Mouse (Mus musculus) stomach, embryonic 16.5 days (tissue): Measurements from ENCODE around the gene Lhx5. TPM values are rescaled to one million over a fixed set of nuclear protein-coding genes. Genes with fewer than 3 reads are reported as not detected.

Experiments
- ATAC-seq: fragments of 200-750 bp; cut with Nextera tagmentation; 2 replicates; pipeline ENCODE4 v1.8.0; 2017; ENCODE audit warnings: moderate number of reproducible peaks, moderate TSS enrichment; ENCODE audit not compliant: insufficient read depth, low FRiP score
- H3K27ac ChIP-seq: fragments of 300-500 bp; sonication (generic); 2 replicates; pipeline ENCODE4 v1.5.1; 2014; ENCODE audit warnings: low read length
- H3K27me3 ChIP-seq: fragments of 300-500 bp; sonication (generic); 2 replicates; pipeline ENCODE4 v1.6.1; 2014; ENCODE audit warnings: low read length, control low read depth, mixed read lengths; ENCODE audit not compliant: control insufficient read depth, insufficient read depth
- H3K36me3 ChIP-seq: fragments of 300-500 bp; sonication (generic); 2 replicates; pipeline ENCODE4 v1.6.1; 2014; ENCODE audit warnings: low read length; ENCODE audit not compliant: control insufficient read depth, insufficient read depth
- H3K4me1 ChIP-seq: fragments of 300-500 bp; sonication (generic); 2 replicates; pipeline ENCODE4 v1.6.1; 2014; ENCODE audit warnings: low read length, control low read depth, mixed read lengths; ENCODE audit not compliant: control insufficient read depth, insufficient read depth
- H3K4me2 ChIP-seq: fragments of 300-500 bp; sonication (generic); 2 replicates; pipeline ENCODE4 v1.6.1; 2014; ENCODE audit warnings: low read depth, low read length, mixed read lengths
- H3K4me3 ChIP-seq: fragments of 300-500 bp; sonication (generic); replicated peaks from 2 replicates; pipeline ENCODE4 v1.5.1; 2014; ENCODE audit warnings: mild to moderate bottlenecking, low read length
- H3K9ac ChIP-seq: fragments of 300-500 bp; sonication (generic); 2 replicates; pipeline ENCODE4 v1.6.1; 2014; ENCODE audit warnings: low read length
- H3K9me3 ChIP-seq: fragments of 300-500 bp; sonication (generic); replicated peaks from 2 replicates; pipeline ENCODE4 v1.6.1; 2016; ENCODE audit warnings: low read length, control low read depth; ENCODE audit not compliant: control insufficient read depth
- WGBS: fragments of 180-500 bp; shearing (Covaris S2); extraction: QIAGEN DNeasy Blood & Tissue Kit; methylation state at CpG from one replicate; pipeline ENCODE4 v1.1.7; 2014; 5-methylcytosine and 5-hydroxymethylcytosine counted together
- polyA plus RNA-seq: library from polyadenylated mRNA; unstranded; fragments of >200 nt; fragmentation: Nextera tagmentation; extraction: Ambion mirVana; gene quantifications from 2 replicates; pipeline ENCODE4 v1.2.1, GENCODE M21; 2015

The Lhx5 gene
- polyA plus RNA-seq, 1 experiment from 2014 or later, result 0.06 TPM

DNA sequence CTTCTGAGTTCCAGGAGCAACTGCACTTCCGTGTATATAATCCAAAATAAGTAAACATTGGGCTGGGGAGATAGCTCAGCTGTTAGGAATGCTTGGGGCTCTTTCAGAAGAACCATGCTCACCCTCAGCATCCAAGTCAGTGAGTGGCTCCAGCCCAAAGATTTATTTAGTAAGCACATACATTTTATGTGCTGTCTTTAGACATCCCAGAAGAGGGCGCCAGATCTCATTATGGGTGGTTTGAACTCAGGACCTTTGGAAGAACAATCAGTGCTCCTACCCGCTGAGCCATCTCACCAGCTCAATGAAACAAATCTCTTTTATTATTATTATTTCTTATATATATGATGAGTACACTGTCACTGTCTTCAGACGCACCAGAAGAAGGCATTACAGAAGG, 48.0 kb downstream of the Lhx5 start:
- H3K4me1 ChIP-seq, result no peaks in the 10 kb centered on the region
- H3K9ac ChIP-seq, result no peak overlapping the region
- no peak overlapping the region for H3K4me3 ChIP-seq
- ATAC-seq, result no peak
- H3K36me3 ChIP-seq, result no peaks in the 10 kb centered on the region
- no peaks in the 10 kb centered on the region for H3K27me3 ChIP-seq
- 56% methylated on average over 4 of the region's 4 CpGs for WGBS
- no peak overlapping the region for H3K27ac ChIP-seq
- no peak overlapping the region for H3K4me2 ChIP-seq
- no peaks in the 10 kb centered on the region for H3K9me3 ChIP-seq

DNA sequence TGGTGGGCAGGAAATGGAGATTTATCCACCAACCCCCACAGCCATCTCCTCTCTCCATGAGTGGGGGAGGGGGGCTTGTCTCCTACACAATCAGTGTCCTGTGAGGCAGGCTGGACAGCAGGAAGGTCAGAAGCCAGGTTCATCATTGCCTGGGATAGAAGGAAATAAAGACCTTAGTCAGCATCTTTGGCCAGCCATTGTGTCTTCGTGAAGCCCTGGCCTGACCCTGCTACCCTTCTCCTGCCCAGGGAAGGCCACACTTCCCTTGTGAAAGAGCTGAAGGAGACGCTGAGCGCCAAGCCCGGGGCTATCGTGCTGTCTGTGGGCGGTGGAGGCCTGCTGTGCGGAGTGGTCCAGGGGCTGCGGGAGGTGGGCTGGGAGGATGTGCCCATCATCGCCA, 49.7 kb downstream of the Lhx5 start:
- Histone ChIP-seq H3K4me3 (no peak overlapping the region), H3K4me1 (no peaks in the 10 kb centered on the region), H3K27ac (no peak overlapping the region), H3K4me2 (no peak overlapping the region), H3K9me3 (no peaks in the 10 kb centered on the region), H3K9ac (no peak overlapping the region), H3K36me3 (0 out of 2 replicates have a peak, but pooled peaks cover 7% of the 10 kb centered on the region), H3K27me3 (no peaks in the 10 kb centered on the region)
- 72% methylated on average over 9 of the region's 9 CpGs for WGBS
- ATAC-seq, result no peak

DNA sequence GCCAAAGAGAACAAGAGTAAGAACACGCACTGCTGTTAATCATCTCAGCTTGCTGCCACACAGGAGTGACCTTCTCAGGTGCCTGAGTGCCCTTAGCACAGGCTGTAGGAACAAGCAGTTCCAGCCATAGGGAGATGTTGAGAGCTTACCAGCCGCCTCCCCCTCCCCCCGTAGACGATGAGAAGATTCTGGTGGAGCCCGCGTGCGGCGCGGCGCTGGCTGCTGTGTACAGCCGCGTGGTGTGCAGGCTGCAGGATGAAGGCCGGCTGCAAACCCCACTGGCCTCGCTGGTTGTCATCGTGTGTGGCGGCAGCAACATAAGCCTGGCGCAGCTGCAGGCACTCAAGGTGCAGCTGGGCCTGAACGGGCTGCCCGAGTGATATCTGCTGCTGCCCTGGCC, 51.9 kb downstream of the Lhx5 start:
- no peak overlapping the region for H3K9ac ChIP-seq
- H3K27ac ChIP-seq, result no peak overlapping the region
- WGBS, result 80% methylated on average over 19 of the region's 19 CpGs
- no peaks in the 10 kb centered on the region for H3K4me1 ChIP-seq
- H3K36me3 ChIP-seq, result peaks cover 16% of the 10 kb centered on the region; the same call in 1 of the 2 replicates
- ATAC-seq, result no peak
- no peaks in the 10 kb centered on the region for H3K9me3 ChIP-seq
- no peaks in the 10 kb centered on the region for H3K27me3 ChIP-seq
- H3K4me2 ChIP-seq, result no peak overlapping the region
- H3K4me3 ChIP-seq, result no peak overlapping the region

DNA sequence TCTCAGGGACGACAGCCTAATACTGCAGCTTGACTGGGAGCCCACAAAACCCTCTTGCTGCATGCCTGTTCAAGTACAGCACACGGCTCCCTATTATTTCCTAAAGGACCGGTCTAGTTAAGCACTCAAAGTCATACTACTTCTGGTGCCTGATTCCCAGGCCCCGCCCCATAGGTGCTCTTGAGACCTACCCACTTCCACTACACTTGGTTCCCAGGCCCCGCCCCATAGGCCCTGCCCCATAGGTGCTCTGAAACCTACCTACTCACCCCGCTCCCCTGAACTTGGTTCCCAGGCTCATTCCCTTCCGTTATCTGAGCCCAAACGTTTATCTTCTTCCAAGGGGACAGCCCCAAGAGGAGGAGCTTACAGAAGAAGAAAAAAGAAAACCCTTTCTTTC, 56.3 kb downstream of the Lhx5 start:
- Histone ChIP-seq H3K9me3 (no peaks in the 10 kb centered on the region), H3K36me3 (peaks cover 17% of the 10 kb centered on the region; the same call in 1 of the 2 replicates), H3K27ac (no peak overlapping the region), H3K4me2 (no peak overlapping the region), H3K9ac (no peak overlapping the region), H3K4me1 (no peaks in the 10 kb centered on the region), H3K4me3 (no peak overlapping the region), H3K27me3 (no peaks in the 10 kb centered on the region)
- ATAC-seq, result no peak
- WGBS, result 78% methylated on average over 8 of the region's 8 CpGs

DNA sequence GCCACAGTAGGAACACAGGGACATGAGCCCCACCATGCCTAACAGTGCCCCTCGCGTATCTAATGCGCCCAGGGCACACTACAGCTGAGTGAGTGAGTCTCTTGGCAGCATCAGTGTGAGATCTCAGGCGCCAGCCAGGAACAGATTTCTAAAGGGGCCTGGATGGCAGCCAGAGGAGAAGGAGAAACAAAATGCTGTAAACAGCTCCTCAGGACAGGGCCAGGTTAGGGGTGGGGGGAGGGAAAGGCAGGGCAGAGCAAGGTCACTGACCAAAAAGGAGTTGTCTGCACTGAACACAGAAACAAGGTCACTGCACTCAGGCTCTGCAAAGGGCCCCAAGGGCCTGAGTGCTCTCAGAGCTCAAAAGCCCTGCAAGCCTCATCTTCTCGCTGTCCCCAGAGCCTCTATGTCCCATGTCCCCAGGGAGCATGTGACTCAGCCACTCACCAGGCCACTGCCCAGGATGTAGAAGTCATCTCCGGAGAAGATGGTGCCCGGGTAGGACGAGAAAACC, 59.2 kb downstream of the Lhx5 start:
- H3K9ac ChIP-seq, result no peak overlapping the region

More for the DNA sequence above, 59.2 kb downstream of the Lhx5 start:
- no peak overlapping the region for H3K4me3 ChIP-seq
- no peak overlapping the region for H3K27ac ChIP-seq
- no peak for ATAC-seq
- H3K4me2 ChIP-seq, result no peak overlapping the region
- no peaks in the 10 kb centered on the region for H3K4me1 ChIP-seq
- H3K9me3 ChIP-seq, result no peaks in the 10 kb centered on the region
- WGBS, result 80% methylated on average over 8 of the region's 8 CpGs
- H3K27me3 ChIP-seq, result no peaks in the 10 kb centered on the region
- H3K36me3 ChIP-seq, result peaks cover 10% of the 10 kb centered on the region

Other genes with a start within 250 kb of the Lhx5 start
- 16.4 and 16.7 TPM in 2 replicates for gene Sdsl, start 41.1 kb downstream of the Lhx5 start, polyA plus RNA-seq
- gene Sds, start 44.8 kb downstream of the Lhx5 start, polyA plus RNA-seq, result 0.18 and 0.70 TPM in 2 replicates
- gene Plbd2, start 71.9 kb downstream of the Lhx5 start, polyA plus RNA-seq, result 37.1 and 40.3 TPM in 2 replicates
- gene Slc8b1, start 79.5 kb downstream of the Lhx5 start, polyA plus RNA-seq, result 8.6 and 9.2 TPM in 2 replicates
- gene Tpcn1, start 157.0 kb downstream of the Lhx5 start, polyA plus RNA-seq, result 21.5 and 23.8 TPM in 2 replicates
- 0.34 and 0.67 TPM in 2 replicates for gene Iqcd, start 157.3 kb downstream of the Lhx5 start, polyA plus RNA-seq
- 13.4 and 13.5 TPM in 2 replicates for gene Rita1, start 180.9 kb downstream of the Lhx5 start, polyA plus RNA-seq
- 41.9 and 45.6 TPM in 2 replicates for gene Ddx54, start 181.0 kb downstream of the Lhx5 start, polyA plus RNA-seq
- not detected in 2 replicates for gene Cfap73, start 202.5 kb downstream of the Lhx5 start, polyA plus RNA-seq
- 0.40 and 0.72 TPM in 2 replicates for gene Rasal1, start 217.1 kb downstream of the Lhx5 start, polyA plus RNA-seq